Mouse (Mus musculus): ENCODE measurements around the gene Fxr1. TPM values are rescaled to one million over a fixed set of nuclear protein-coding genes. Genes with fewer than 3 reads are reported as not detected.

Gene Fxr1
- polyA plus RNA-seq, 1 experiment from 2014 or later = 52.1 TPM

DNA sequence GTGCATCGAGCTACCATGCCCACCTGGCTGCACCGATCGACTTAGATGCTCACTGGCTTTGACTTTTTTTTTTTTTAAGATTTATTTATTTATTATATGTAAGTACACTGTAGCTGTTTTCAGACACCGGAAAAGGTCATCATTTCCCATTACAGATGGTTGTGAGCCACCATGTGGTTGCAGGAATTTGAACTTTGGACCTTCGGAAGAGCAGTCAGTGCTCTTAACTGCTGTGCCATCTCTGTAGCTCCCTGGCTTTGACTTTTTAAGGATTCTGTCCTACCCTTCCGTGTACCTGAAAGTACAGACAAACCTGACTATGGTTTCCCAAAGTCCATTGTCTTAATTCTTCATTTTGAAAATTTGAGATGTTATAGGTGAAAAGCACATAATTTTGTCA lies 53.0 kb downstream of the Fxr1 start:
- H3K9ac ChIP-seq (replicated peaks) = no peak overlapping the region
- H3K4me3 ChIP-seq = no peak overlapping the region
- 98% methylated on average over 6 of the region's 6 CpGs for WGBS
- H3K27me3 ChIP-seq = no peaks in the 10 kb centered on the region
- no peak for ATAC-seq (ENCODE audit: low FRiP score, low read depth)
- H3K4me2 ChIP-seq (replicated peaks) = no peak overlapping the region
- H3K4me1 ChIP-seq = no peaks in the 10 kb centered on the region
- H3K36me3 ChIP-seq = peaks cover 40% of the 10 kb centered on the region
- no peaks in the 10 kb centered on the region for H3K9me3 ChIP-seq
- no peak overlapping the region for H3K27ac ChIP-seq (replicated peaks)

DNA sequence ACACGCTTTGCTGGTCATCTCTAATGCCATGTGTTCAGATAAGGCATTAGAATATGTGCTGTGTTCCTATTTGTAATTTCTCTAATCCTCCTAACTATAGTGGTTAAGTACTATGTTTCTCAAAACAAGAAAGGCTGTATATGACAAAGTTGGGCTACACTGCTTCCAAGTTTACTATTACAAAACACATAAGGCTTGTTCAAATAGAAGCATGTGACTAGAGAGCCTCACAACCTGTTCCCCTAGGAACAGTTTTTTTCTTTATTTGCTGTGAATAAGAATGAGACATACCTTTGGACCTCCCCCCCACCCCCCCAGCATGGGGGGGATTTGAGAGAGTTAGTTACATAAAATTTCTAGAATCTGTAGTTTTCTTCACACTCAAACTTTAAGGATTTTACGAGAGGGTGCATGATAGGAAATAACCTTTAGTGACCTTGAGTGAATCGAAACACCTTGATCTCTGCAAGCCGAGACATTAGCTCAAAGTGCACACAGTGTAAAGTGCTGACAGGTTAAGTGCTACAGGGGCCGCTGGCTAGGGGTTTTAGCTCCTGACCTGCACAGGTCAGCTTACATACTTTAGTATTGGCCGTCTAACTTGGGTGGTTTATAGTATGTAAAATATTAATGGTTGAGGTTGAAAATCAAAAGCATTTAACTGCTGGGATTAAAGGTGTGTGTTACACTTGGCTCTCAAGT lies 56.5 kb downstream of the Fxr1 start:
- peaks cover 11% of the 10 kb centered on the region for H3K4me1 ChIP-seq
- H3K4me3 ChIP-seq = no peak overlapping the region
- no peaks in the 10 kb centered on the region for H3K27me3 ChIP-seq
- no peak overlapping the region for H3K9ac ChIP-seq (replicated peaks)
- no peak for ATAC-seq (ENCODE audit: low FRiP score, low read depth)
- WGBS = 87% methylated on average over 6 of the region's 6 CpGs
- H3K4me2 ChIP-seq (replicated peaks) = no peak overlapping the region
- no peaks in the 10 kb centered on the region for H3K9me3 ChIP-seq
- peaks cover 31% of the 10 kb centered on the region for H3K36me3 ChIP-seq
- H3K27ac ChIP-seq (replicated peaks) = no peak overlapping the region

DNA sequence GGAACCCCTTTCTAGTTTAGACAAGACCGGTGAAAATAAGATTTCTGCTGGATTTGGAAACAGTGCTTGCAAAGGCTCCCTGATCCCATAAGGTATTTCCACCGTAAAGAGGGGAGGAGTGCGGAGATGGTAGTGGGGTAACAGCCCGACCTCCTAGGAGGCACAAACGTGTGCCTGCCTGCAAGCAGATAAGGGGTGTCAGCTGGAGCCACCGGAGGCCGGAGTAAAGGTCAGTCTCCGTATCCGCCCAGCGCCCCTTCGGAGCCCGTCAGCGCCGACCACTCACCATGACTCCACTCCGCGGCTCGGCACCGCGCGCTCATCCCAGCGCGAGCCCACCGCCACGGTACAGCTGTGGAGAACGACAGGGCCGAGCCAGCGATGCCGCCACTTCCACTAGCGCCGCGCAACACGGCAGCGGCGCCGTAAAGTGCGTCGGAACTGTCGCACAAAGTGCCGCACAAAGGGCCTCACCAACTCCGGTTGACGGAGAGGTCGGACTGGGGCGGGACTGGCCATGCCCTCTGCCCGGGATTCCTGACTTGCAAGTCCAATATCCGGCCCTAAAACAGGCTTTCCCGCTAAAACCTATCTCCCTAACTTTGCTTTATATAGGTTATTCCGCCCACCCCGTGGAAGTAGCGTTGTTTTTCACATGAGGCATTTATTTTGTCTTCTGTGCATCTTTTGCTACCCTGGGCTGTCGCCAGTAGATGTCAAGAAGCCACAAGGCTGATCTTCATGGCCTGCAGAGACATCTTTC lies 61.3 kb downstream of the Fxr1 start, which contains the start of gene Dnajc19:
Gene Dnajc19, minus strand, starts transcription at position 422 of the 763 bp plus-strand sequence.
- ATAC-seq (ENCODE audit: low FRiP score, low read depth) = peak; percentile 92
- Histone ChIP-seq H3K9me3 (no peaks in the 10 kb centered on the region), H3K36me3 (no peaks in the 10 kb centered on the region; the same call in 1 of the 2 replicates), H3K27me3 (no peaks in the 10 kb centered on the region), H3K4me1 (peaks cover 19% of the 10 kb centered on the region), H3K4me2 (replicated peaks) (peak within 1 kb of the TSS; percentile 60), H3K9ac (replicated peaks) (peak within 1 kb of the TSS; percentile 80), H3K27ac (replicated peaks) (peak within 1 kb of the TSS; percentile 67), H3K4me3 (peak within 1 kb of the TSS; percentile 86)
- 1% methylated on average over 50 of the region's 50 CpGs for WGBS

DNA sequence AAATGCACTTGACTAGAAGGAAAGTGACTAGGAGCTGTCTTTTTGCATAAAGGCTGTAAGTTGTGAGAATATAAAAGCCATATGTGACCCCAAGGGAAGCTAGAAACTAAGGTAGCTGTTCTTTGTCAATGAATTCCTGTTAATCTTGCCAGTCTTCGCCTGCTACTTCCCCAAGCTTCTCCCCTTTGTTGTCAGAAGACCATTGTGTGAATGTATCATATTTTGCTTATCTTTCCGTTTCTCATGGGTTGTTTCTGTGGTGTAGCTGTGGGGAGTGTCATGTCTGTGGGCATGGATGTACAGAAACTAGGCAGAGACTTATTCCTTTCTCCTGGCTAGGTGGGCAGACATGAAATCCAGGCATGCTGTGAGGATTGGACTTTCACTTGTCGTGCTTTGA lies 62.2 kb downstream of the Fxr1 start:
- Histone ChIP-seq H3K4me2 (replicated peaks) (peak overlapping the region; percentile 60), H3K27ac (replicated peaks) (no peak overlapping the region), H3K9me3 (no peaks in the 10 kb centered on the region), H3K27me3 (no peaks in the 10 kb centered on the region), H3K4me1 (peaks cover 19% of the 10 kb centered on the region), H3K36me3 (no peaks in the 10 kb centered on the region; the same call in 1 of the 2 replicates), H3K4me3 (peak overlapping the region; percentile 86), H3K9ac (replicated peaks) (no peak overlapping the region; the same call in 1 of the 2 replicates)
- 92% methylated on average over 3 of the region's 3 CpGs for WGBS
- no peak for ATAC-seq (ENCODE audit: low FRiP score, low read depth)

DNA sequence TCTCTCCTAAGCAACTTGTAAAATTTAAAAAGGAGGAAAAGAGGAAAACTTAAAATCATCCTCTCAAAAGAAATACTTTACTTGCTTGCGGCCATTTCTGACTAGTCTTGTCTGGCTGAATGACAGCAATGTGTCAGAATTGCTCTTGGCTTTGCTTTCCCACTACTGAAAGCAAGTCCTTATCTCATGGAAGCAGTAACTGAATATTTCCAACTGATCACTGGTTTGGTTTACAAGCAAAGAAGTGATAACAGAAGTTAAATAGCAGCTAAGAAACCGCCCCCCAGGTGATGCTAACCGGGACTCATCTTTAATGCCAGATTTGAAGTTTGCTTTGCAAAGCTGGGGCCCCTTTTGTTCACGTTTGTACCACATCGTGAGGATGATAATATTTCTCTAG lies 63.9 kb downstream of the Fxr1 start:
- Histone ChIP-seq H3K36me3 (no peaks in the 10 kb centered on the region), H3K9me3 (no peaks in the 10 kb centered on the region), H3K27ac (replicated peaks) (no peak overlapping the region), H3K4me1 (peaks cover 19% of the 10 kb centered on the region), H3K27me3 (no peaks in the 10 kb centered on the region), H3K9ac (replicated peaks) (no peak overlapping the region), H3K4me2 (replicated peaks) (no peak overlapping the region), H3K4me3 (no peak overlapping the region)
- ATAC-seq (ENCODE audit: low FRiP score, low read depth) = no peak
- 78% methylated on average over 5 of the region's 5 CpGs for WGBS

DNA sequence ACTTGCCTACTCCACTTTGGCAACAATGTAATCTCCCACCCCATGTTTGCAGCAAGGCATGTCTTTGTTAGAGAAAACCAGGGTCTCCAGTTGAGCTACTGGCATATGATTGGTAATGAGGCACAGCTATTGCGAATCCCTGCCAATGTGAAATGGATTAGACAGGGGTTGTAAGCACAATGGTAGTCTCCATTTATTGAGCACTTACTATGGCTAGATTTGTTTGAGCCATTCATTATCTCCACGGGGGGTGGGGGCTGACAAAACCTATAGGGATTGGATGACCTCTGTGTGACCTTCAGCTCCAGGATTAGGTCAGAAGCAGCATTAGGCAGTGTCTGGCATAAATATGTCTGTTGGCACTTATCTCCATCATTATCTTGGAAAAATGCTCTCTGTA lies 83.1 kb downstream of the Fxr1 start:
- peak; percentile 51 for ATAC-seq (ENCODE audit: low FRiP score, low read depth)
- 31% methylated on average over 2 of the region's 2 CpGs for WGBS
- H3K27ac ChIP-seq (replicated peaks) = no peak overlapping the region; the same call in 1 of the 2 replicates
- H3K27me3 ChIP-seq = peaks cover 14% of the 10 kb centered on the region
- H3K9ac ChIP-seq (replicated peaks) = no peak overlapping the region
- H3K36me3 ChIP-seq = no peaks in the 10 kb centered on the region
- no peak overlapping the region for H3K4me3 ChIP-seq
- H3K4me1 ChIP-seq = peaks cover 22% of the 10 kb centered on the region
- H3K9me3 ChIP-seq = no peaks in the 10 kb centered on the region
- H3K4me2 ChIP-seq (replicated peaks) = no peak overlapping the region

DNA sequence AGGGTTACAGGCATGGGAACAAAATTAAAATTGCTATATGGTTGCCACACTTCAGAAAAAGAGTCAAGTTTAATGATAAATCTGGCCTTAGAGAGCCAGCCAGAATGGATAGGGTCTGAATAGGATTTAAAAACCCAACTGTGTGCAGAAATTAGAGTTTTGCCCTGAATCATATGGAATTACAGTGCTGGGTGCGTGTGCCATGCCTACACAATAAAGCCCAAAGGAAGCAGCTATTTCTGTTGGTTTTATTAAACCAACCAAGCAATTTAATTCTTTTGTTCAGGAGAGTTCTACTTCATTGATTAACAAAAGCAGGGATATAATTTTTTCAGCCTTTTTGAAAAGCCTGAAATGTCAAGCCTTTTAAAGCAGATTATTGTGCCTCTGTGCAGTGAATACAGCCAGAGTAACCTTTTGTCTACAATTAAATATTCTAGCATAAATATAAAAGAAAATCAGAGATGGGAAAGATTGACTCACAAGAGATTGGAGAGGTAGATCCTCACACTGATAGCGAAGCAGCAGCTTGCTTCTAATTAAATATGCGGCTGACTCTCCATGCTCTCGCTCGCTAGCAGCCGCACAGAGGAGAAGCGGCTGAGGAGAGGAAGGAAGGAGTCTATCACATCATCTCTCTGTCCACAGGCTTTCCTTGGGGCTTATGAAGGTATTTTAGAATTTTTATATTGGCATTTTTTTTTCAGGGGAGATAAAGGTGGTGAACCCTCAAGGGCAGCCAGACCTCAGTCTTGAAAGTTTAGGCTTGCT lies 84.3 kb downstream of the Fxr1 start:
- Histone ChIP-seq H3K4me2 (replicated peaks) (peak overlapping the region; percentile 34), H3K9ac (replicated peaks) (no peak overlapping the region), H3K36me3 (no peaks in the 10 kb centered on the region), H3K4me1 (peaks cover 22% of the 10 kb centered on the region), H3K27me3 (peaks cover 20% of the 10 kb centered on the region), H3K9me3 (no peaks in the 10 kb centered on the region), H3K27ac (replicated peaks) (0 out of 2 replicates have a peak overlapping the region, but pooled peaks have one; percentile 1), H3K4me3 (peak overlapping the region; percentile 0; the same call in 1 of the 2 replicates)
- peak; percentile 77 for ATAC-seq (ENCODE audit: low FRiP score, low read depth)
- WGBS = 8% methylated on average over 7 of the region's 7 CpGs

DNA sequence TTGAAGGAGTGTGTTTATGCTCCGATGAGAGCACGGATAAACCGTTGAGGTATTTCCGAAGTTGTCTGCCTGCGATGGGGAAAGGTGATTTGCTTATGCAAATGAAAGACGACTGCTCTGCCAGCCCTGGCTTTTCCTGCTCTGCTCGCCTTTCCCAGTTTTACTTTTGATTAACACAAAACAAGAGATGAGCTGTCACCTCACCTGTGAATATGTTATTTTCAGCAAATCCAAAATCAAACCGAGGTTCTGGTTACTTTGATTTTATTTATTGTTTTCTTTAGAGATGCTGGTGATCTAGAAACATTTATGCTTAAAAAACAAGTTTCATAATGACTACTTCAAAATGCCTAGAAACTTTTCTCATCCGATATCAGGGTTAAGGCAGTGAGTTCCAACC lies 86.7 kb downstream of the Fxr1 start:
- Histone ChIP-seq H3K4me3 (no peak overlapping the region), H3K27me3 (peaks cover 16% of the 10 kb centered on the region), H3K9ac (replicated peaks) (no peak overlapping the region), H3K9me3 (no peaks in the 10 kb centered on the region), H3K4me2 (replicated peaks) (no peak overlapping the region), H3K27ac (replicated peaks) (no peak overlapping the region), H3K36me3 (no peaks in the 10 kb centered on the region), H3K4me1 (peaks cover 22% of the 10 kb centered on the region)
- 26% methylated on average over 9 of the region's 9 CpGs for WGBS
- no peak for ATAC-seq (ENCODE audit: low FRiP score, low read depth)

DNA sequence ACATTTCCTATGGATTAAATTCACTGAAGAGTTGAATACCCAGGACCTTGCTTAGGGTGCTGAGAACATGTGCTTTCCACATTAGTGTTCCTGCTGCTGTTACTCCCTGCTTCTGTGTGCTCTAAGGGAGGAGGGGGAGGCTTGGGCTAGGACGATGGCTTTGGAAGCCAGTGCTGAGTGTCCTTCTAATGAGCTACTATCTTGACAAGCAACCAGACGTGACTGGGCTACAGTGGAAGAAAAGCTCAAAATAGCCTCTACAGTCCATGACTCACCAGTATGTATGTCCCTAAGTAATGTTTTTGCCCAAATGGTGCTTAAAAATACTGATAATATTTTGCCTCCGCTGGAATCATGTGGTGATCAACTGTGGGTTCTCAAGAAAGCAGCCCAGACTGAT lies 87.9 kb downstream of the Fxr1 start:
- Histone ChIP-seq H3K36me3 (no peaks in the 10 kb centered on the region), H3K4me3 (no peak overlapping the region), H3K9me3 (no peaks in the 10 kb centered on the region), H3K27ac (replicated peaks) (no peak overlapping the region), H3K27me3 (peaks cover 14% of the 10 kb centered on the region), H3K4me1 (peaks cover 22% of the 10 kb centered on the region), H3K4me2 (replicated peaks) (no peak overlapping the region), H3K9ac (replicated peaks) (no peak overlapping the region)
- 81% methylated on average over 3 of the region's 3 CpGs for WGBS
- ATAC-seq (ENCODE audit: low FRiP score, low read depth) = no peak

DNA sequence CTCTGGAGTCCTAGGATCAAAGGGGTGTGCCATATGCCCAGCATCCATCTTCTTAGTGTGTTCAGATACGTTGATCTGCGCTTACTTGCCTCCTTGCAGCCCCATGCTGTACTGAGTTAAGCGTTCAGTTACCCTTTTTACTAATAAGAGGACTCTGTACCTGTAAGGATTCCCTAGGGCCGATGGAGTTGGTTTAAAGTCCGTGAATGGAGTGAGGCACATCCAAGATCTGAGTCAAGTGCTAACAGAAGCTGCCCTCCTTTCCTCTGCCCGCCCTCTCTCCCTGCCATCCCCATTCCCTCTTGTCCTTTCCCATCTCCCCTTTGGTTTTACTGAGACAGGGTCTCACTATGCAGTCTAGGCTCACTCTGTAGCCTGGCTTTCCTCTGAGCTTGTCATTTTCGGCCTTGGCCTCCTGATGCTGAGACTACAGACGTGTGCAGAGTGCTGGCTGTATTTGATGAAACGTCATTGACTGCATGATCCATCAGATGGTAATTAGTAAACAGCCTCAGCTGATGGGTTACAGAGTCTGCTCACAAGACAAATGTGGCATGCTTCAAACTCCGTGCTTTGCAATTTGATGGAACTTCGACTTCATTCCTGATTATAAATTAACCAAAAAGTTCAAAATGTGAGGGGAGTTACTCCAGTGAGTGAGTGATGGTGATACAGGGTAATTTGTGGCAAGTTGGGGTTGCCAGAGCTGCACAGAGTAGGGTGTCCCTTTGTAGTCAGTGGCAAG lies 92.4 kb downstream of the Fxr1 start:
- H3K27ac ChIP-seq (replicated peaks) = no peak overlapping the region
- WGBS = 80% methylated on average over 11 of the region's 11 CpGs
- H3K4me2 ChIP-seq (replicated peaks) = no peak overlapping the region
- no peaks in the 10 kb centered on the region for H3K9me3 ChIP-seq
- H3K27me3 ChIP-seq = peaks cover 15% of the 10 kb centered on the region
- no peak for ATAC-seq (ENCODE audit: low FRiP score, low read depth)
- H3K4me1 ChIP-seq = peaks cover 11% of the 10 kb centered on the region
- no peaks in the 10 kb centered on the region for H3K36me3 ChIP-seq
- H3K4me3 ChIP-seq = no peak overlapping the region
- H3K9ac ChIP-seq (replicated peaks) = no peak overlapping the region

DNA sequence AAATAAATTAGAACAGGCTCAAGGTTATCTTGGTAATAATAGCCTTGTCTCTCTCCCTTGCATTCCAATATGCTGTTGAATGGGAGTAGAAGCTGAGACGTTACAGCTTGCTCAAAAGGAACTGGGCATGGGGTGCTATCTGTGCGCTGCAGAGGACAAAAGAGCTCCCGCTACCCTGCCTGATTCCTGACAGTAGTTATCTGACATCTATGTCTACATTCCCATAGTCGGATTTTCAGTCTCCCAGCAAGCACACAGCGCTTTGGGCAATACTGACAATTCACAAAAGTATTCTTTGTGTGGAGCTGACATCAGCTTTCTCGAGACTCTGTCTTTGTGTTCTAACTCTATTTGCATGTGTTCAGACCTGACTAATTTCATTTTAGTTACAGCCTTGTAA lies 96.1 kb downstream of the Fxr1 start:
- ATAC-seq (ENCODE audit: low FRiP score, low read depth) = peak; percentile 49; the same call in 1 of the 2 replicates
- Histone ChIP-seq H3K4me2 (replicated peaks) (no peak overlapping the region), H3K4me1 (peaks cover 9% of the 10 kb centered on the region), H3K9ac (replicated peaks) (no peak overlapping the region), H3K27me3 (peaks cover 3% of the 10 kb centered on the region; the same call in 1 of the 2 replicates), H3K27ac (replicated peaks) (no peak overlapping the region), H3K4me3 (no peak overlapping the region), H3K36me3 (no peaks in the 10 kb centered on the region), H3K9me3 (no peaks in the 10 kb centered on the region)
- WGBS = 33% methylated on average over 6 of the region's 6 CpGs

Data from midbrain, embryonic 12.5 days (tissue).